Mouse (Mus musculus) neural tube, embryonic 13.5 days (tissue): ENCODE measurements around the gene Arhgap6. TPM values are rescaled to one million over a fixed set of nuclear protein-coding genes. Genes with fewer than 3 reads are reported as not detected.

Experiments
- ATAC-seq: fragments of 200-750 bp; cut with Nextera tagmentation; 2 replicates; pipeline ENCODE4 v1.8.0; 2017; ENCODE audit warnings: low read depth, mild to moderate bottlenecking, moderate TSS enrichment, moderate library complexity
- H3K27ac ChIP-seq: fragments of 300-500 bp; sonication (generic); replicated peaks from 2 replicates; pipeline ENCODE4 v1.5.1; 2015; ENCODE audit warnings: moderate library complexity, mild to moderate bottlenecking, inconsistent platforms
- H3K27me3 ChIP-seq: fragments of 300-500 bp; sonication (generic); 2 replicates; pipeline ENCODE4 v1.6.1; 2015; ENCODE audit warnings: mild to moderate bottlenecking, inconsistent platforms
- H3K36me3 ChIP-seq: fragments of 300-500 bp; sonication (generic); 2 replicates; pipeline ENCODE4 v1.6.1; 2015; ENCODE audit warnings: mild to moderate bottlenecking, inconsistent platforms
- H3K4me1 ChIP-seq: fragments of 300-500 bp; sonication (generic); replicated peaks from 2 replicates; pipeline ENCODE4 v1.6.1; 2015; ENCODE audit warnings: inconsistent platforms
- H3K4me2 ChIP-seq: fragments of 300-500 bp; sonication (generic); 2 replicates; pipeline ENCODE4 v1.6.1; 2015; ENCODE audit warnings: inconsistent platforms, mild to moderate bottlenecking, moderate library complexity
- H3K4me3 ChIP-seq: fragments of 300-500 bp; sonication (generic); 2 replicates; pipeline ENCODE4 v1.5.1; 2015; ENCODE audit warnings: mild to moderate bottlenecking, inconsistent platforms
- H3K9ac ChIP-seq: fragments of 300-500 bp; sonication (generic); 2 replicates; pipeline ENCODE4 v1.6.1; 2015; ENCODE audit warnings: moderate library complexity, mild to moderate bottlenecking, inconsistent platforms
- H3K9me3 ChIP-seq: fragments of 300-500 bp; sonication (generic); 2 replicates; pipeline ENCODE4 v1.6.1; 2016; ENCODE audit warnings: inconsistent platforms
- WGBS: fragments of 180-500 bp; shearing (Covaris S2); methylation state at CpG from one replicate; pipeline ENCODE4 v1.1.7; 2015; 5-methylcytosine and 5-hydroxymethylcytosine counted together
- polyA plus RNA-seq: library from polyadenylated mRNA; unstranded; fragments of >200 nt; fragmentation: Nextera tagmentation; extraction: Ambion mirVana; gene quantifications from 2 replicates; pipeline ENCODE4 v1.2.1, GENCODE M21; 2015

Arhgap6 gene
- polyA plus RNA-seq, 1 experiment from 2014 or later: 1.4 TPM

DNA sequence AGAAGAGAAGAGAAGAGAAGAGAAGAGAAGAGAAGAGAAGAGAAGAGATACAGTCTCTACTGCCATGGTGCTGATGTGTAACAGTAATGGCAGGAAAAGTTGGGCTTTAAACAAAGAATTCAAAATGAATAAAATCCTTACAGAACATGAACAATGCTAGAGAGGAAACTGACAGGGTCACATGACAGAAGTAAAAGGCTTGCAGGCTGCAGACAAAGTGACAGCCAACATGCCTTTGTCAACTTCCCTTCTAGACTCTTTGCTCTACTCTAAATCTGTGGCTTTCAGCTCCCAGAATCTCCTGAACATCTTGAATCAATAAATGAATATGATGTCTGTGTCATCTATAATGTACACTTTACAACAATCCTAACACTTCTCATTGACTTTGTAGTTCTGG is 542.7 kb downstream of the Arhgap6 start:
- Histone ChIP-seq H3K4me1 (no peaks in the 10 kb centered on the region), H3K4me3 (no peak overlapping the region), H3K27ac (no peak overlapping the region), H3K27me3 (peaks cover 6% of the 10 kb centered on the region; the same call in 1 of the 2 replicates), H3K4me2 (no peak overlapping the region), H3K9me3 (no peaks in the 10 kb centered on the region), H3K9ac (no peak overlapping the region), H3K36me3 (no peaks in the 10 kb centered on the region)
- no peak for ATAC-seq

DNA sequence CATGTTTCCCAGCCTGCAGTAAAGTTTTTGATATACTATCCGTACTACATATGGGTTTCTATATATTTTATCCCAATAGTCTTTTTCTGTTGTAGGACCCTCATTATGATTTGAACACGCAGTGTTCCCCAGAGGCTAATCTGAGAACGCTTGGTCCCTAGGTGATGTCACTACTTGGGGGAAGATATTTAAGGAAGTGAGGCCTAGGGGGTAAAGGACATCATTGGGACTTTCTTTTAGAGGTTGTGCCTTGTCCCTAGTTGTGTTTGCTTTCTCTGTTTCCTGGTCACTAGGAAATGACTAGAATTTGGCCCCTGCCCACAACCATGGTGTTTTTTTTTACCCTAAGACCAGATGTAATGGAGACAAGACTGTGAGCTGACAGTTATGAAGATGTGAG is 543.3 kb downstream of the Arhgap6 start:
- Histone ChIP-seq H3K36me3 (no peaks in the 10 kb centered on the region), H3K27me3 (peaks cover 2% of the 10 kb centered on the region; the same call in 1 of the 2 replicates), H3K9ac (no peak overlapping the region), H3K4me2 (no peak overlapping the region), H3K4me1 (no peaks in the 10 kb centered on the region), H3K27ac (no peak overlapping the region), H3K9me3 (no peaks in the 10 kb centered on the region), H3K4me3 (no peak overlapping the region)
- ATAC-seq: no peak
- WGBS: 78% methylated on average over 3 of the region's 3 CpGs

Other genes starting within 250 kb of the Arhgap6 start
- 0.68 and 0.77 TPM in 2 replicates for gene Frmpd4, start 217.9 kb upstream of the Arhgap6 start, polyA plus RNA-seq
- 19.9 and 23.0 TPM in 2 replicates for gene Msl3, start 121.2 kb upstream of the Arhgap6 start, polyA plus RNA-seq